Mouse (Mus musculus): ENCODE data around the gene Tulp3. TPM values are rescaled to one million over a fixed set of nuclear protein-coding genes. Genes with fewer than 3 reads are reported as not detected.
A peak's percentile ranks its signal among the peaks of the same experiment; 100 is the strongest.

Gene Tulp3
- polyA plus RNA-seq, 1 experiment from 2014 or later = 11.3 TPM

GRCm38 (mm10) chr6:128341956-128342723 lies 13.5 kb downstream of the Tulp3 start:
- H3K27me3 ChIP-seq (replicated peaks; ENCODE audit: control insufficient read depth, insufficient read depth, low read length) = no peaks in the 10 kb centered on the region
- no peak overlapping the region for H3K9ac ChIP-seq (ENCODE audit: low read depth, low read length)
- no peaks in the 10 kb centered on the region for H3K36me3 ChIP-seq (ENCODE audit: control insufficient read depth, insufficient read depth, low read length)
- no peaks in the 10 kb centered on the region for H3K4me1 ChIP-seq (ENCODE audit: control insufficient read depth, insufficient read depth, low read length)
- H3K27ac ChIP-seq (ENCODE audit: low read length) = no peak overlapping the region; the same call in 1 of the 2 replicates
- WGBS = 85% methylated on average over 11 of the region's 11 CpGs
- H3K4me3 ChIP-seq (ENCODE audit: low read length) = no peak overlapping the region
- no peak overlapping the region for H3K4me2 ChIP-seq (ENCODE audit: low read depth, low read length)
- no peaks in the 10 kb centered on the region for H3K9me3 ChIP-seq (ENCODE audit: control insufficient read depth, low read length)
- ATAC-seq = no peak

- Histone ChIP-seq H3K9me3 (ENCODE audit: control insufficient read depth, low read length) (no peaks in the 10 kb centered on the region), H3K27ac (ENCODE audit: low read length) (peak overlapping the region; percentile 45; the same call in 1 of the 2 replicates), H3K4me2 (ENCODE audit: low read depth, low read length) (no peak overlapping the region), H3K4me1 (ENCODE audit: control insufficient read depth, insufficient read depth, low read length) (no peaks in the 10 kb centered on the region), H3K9ac (ENCODE audit: low read depth, low read length) (no peak overlapping the region), H3K36me3 (ENCODE audit: control insufficient read depth, insufficient read depth, low read length) (no peaks in the 10 kb centered on the region), H3K27me3 (replicated peaks; ENCODE audit: control insufficient read depth, insufficient read depth, low read length) (no peaks in the 10 kb centered on the region), H3K4me3 (ENCODE audit: low read length) (no peak overlapping the region)
- WGBS = 28% methylated on average over 5 of the region's 5 CpGs
- no peak for ATAC-seq
Measured at GRCm38 (mm10) chr6:128338876-128339275, 16.8 kb downstream of the Tulp3 start.

- Histone ChIP-seq H3K4me1 (ENCODE audit: control insufficient read depth, insufficient read depth, low read length) (no peaks in the 10 kb centered on the region), H3K36me3 (ENCODE audit: control insufficient read depth, insufficient read depth, low read length) (peaks cover 3% of the 10 kb centered on the region; the same call in 1 of the 2 replicates), H3K9ac (ENCODE audit: low read depth, low read length) (no peak overlapping the region), H3K27me3 (replicated peaks; ENCODE audit: control insufficient read depth, insufficient read depth, low read length) (no peaks in the 10 kb centered on the region), H3K27ac (ENCODE audit: low read length) (no peak overlapping the region), H3K4me2 (ENCODE audit: low read depth, low read length) (no peak overlapping the region), H3K4me3 (ENCODE audit: low read length) (no peak overlapping the region), H3K9me3 (ENCODE audit: control insufficient read depth, low read length) (no peaks in the 10 kb centered on the region)
- WGBS = 63% methylated on average over 7 of the region's 7 CpGs
- ATAC-seq = no peak
Measured at GRCm38 (mm10) chr6:128337467-128337866, 18.2 kb downstream of the Tulp3 start.

- peaks cover 13% of the 10 kb centered on the region for H3K36me3 ChIP-seq (ENCODE audit: control insufficient read depth, insufficient read depth, low read length)
- no peaks in the 10 kb centered on the region for H3K9me3 ChIP-seq (ENCODE audit: control insufficient read depth, low read length)
- no peak overlapping the region for H3K4me3 ChIP-seq (ENCODE audit: low read length)
- H3K9ac ChIP-seq (ENCODE audit: low read depth, low read length) = no peak overlapping the region
- WGBS = 22% methylated on average over 12 of the region's 12 CpGs
- no peak overlapping the region for H3K27ac ChIP-seq (ENCODE audit: low read length)
- H3K4me1 ChIP-seq (ENCODE audit: control insufficient read depth, insufficient read depth, low read length) = no peaks in the 10 kb centered on the region
- no peaks in the 10 kb centered on the region for H3K27me3 ChIP-seq (replicated peaks; ENCODE audit: control insufficient read depth, insufficient read depth, low read length)
- peak; percentile 62; the same call in 1 of the 2 replicates for ATAC-seq
- peak overlapping the region; percentile 10; the same call in 1 of the 2 replicates for H3K4me2 ChIP-seq (ENCODE audit: low read depth, low read length)
Measured at GRCm38 (mm10) chr6:128334397-128335124, 21.1 kb downstream of the Tulp3 start.

GRCm38 (mm10) chr6:128318317-128318716 lies 37.3 kb downstream of the Tulp3 start:
- peaks cover 14% of the 10 kb centered on the region for H3K36me3 ChIP-seq (ENCODE audit: control insufficient read depth, insufficient read depth, low read length)
- peak; percentile 28; the same call in 1 of the 2 replicates for ATAC-seq
- 7% methylated on average over 4 of the region's 4 CpGs for WGBS

GRCm38 (mm10) chr6:128315597-128315996 lies 40.1 kb downstream of the Tulp3 start:
- Histone ChIP-seq H3K4me3 (ENCODE audit: low read length) (no peak overlapping the region), H3K9ac (ENCODE audit: low read depth, low read length) (no peak overlapping the region), H3K27me3 (replicated peaks; ENCODE audit: control insufficient read depth, insufficient read depth, low read length) (no peaks in the 10 kb centered on the region), H3K4me2 (ENCODE audit: low read depth, low read length) (no peak overlapping the region), H3K36me3 (ENCODE audit: control insufficient read depth, insufficient read depth, low read length) (no peaks in the 10 kb centered on the region), H3K4me1 (ENCODE audit: control insufficient read depth, insufficient read depth, low read length) (no peaks in the 10 kb centered on the region), H3K27ac (ENCODE audit: low read length) (no peak overlapping the region), H3K9me3 (ENCODE audit: control insufficient read depth, low read length) (no peaks in the 10 kb centered on the region)
- ATAC-seq = no peak
- WGBS = 79% methylated on average over 8 of the region's 8 CpGs

More at GRCm38 (mm10) chr6:128318317-128318716, 37.3 kb downstream of the Tulp3 start:
- H3K27ac ChIP-seq (ENCODE audit: low read length) = no peak overlapping the region
- no peaks in the 10 kb centered on the region for H3K9me3 ChIP-seq (ENCODE audit: control insufficient read depth, low read length)
- no peak overlapping the region for H3K9ac ChIP-seq (ENCODE audit: low read depth, low read length)
- H3K4me3 ChIP-seq (ENCODE audit: low read length) = no peak overlapping the region
- no peaks in the 10 kb centered on the region for H3K4me1 ChIP-seq (ENCODE audit: control insufficient read depth, insufficient read depth, low read length)
- H3K27me3 ChIP-seq (replicated peaks; ENCODE audit: control insufficient read depth, insufficient read depth, low read length) = no peaks in the 10 kb centered on the region
- H3K4me2 ChIP-seq (ENCODE audit: low read depth, low read length) = no peak overlapping the region

GRCm38 (mm10) chr6:128314796-128315195 lies 40.9 kb downstream of the Tulp3 start:
- H3K4me1 ChIP-seq (ENCODE audit: control insufficient read depth, insufficient read depth, low read length) = no peaks in the 10 kb centered on the region
- H3K9me3 ChIP-seq (ENCODE audit: control insufficient read depth, low read length) = no peaks in the 10 kb centered on the region
- no peaks in the 10 kb centered on the region for H3K27me3 ChIP-seq (replicated peaks; ENCODE audit: control insufficient read depth, insufficient read depth, low read length)
- ATAC-seq = no peak
- no peaks in the 10 kb centered on the region for H3K36me3 ChIP-seq (ENCODE audit: control insufficient read depth, insufficient read depth, low read length)
- H3K27ac ChIP-seq (ENCODE audit: low read length) = no peak overlapping the region
- no peak overlapping the region for H3K9ac ChIP-seq (ENCODE audit: low read depth, low read length)
- 86% methylated on average over 6 of the region's 6 CpGs for whole genome bisulfite sequencing
- no peak overlapping the region for H3K4me2 ChIP-seq (ENCODE audit: low read depth, low read length)
- no peak overlapping the region for H3K4me3 ChIP-seq (ENCODE audit: low read length)

GRCm38 (mm10) chr6:128308311-128308710 lies 47.3 kb downstream of the Tulp3 start:
- no peak overlapping the region for H3K9ac ChIP-seq (ENCODE audit: low read depth, low read length)
- no peak overlapping the region for H3K4me2 ChIP-seq (ENCODE audit: low read depth, low read length)
- H3K27me3 ChIP-seq (replicated peaks; ENCODE audit: control insufficient read depth, insufficient read depth, low read length) = no peaks in the 10 kb centered on the region
- H3K4me1 ChIP-seq (ENCODE audit: control insufficient read depth, insufficient read depth, low read length) = no peaks in the 10 kb centered on the region
- H3K9me3 ChIP-seq (ENCODE audit: control insufficient read depth, low read length) = no peaks in the 10 kb centered on the region
- H3K36me3 ChIP-seq (ENCODE audit: control insufficient read depth, insufficient read depth, low read length) = no peaks in the 10 kb centered on the region
- no peak overlapping the region for H3K4me3 ChIP-seq (ENCODE audit: low read length)
- peak; percentile 58; the same call in 1 of the 2 replicates for ATAC-seq
- WGBS = 30% methylated on average over 4 of the region's 4 CpGs
- H3K27ac ChIP-seq (ENCODE audit: low read length) = no peak overlapping the region

- Histone ChIP-seq H3K9me3 (ENCODE audit: control insufficient read depth, low read length) (peaks cover 5% of the 10 kb centered on the region; the same call in 1 of the 2 replicates), H3K4me2 (ENCODE audit: low read depth, low read length) (no peak overlapping the region), H3K4me3 (ENCODE audit: low read length) (no peak overlapping the region), H3K36me3 (ENCODE audit: control insufficient read depth, insufficient read depth, low read length) (no peaks in the 10 kb centered on the region), H3K4me1 (ENCODE audit: control insufficient read depth, insufficient read depth, low read length) (peaks cover 3% of the 10 kb centered on the region; the same call in 1 of the 2 replicates), H3K9ac (ENCODE audit: low read depth, low read length) (no peak overlapping the region), H3K27me3 (replicated peaks; ENCODE audit: control insufficient read depth, insufficient read depth, low read length) (peaks cover 3% of the 10 kb centered on the region; the same call in 1 of the 2 replicates), H3K27ac (ENCODE audit: low read length) (no peak overlapping the region)
- no peak for ATAC-seq
- 80% methylated on average over 4 of the region's 4 CpGs for WGBS
Measured at GRCm38 (mm10) chr6:128304801-128305200, 50.9 kb downstream of the Tulp3 start.

All from intestine, embryonic 16.5 days (tissue).